Mouse (Mus musculus) telencephalon, adult 2 months (tissue): ENCODE measurements around the gene Olfr825.
"Not testable (repeated sequence)": the region's sequence is repeated elsewhere in the genome, so short reads cannot be mapped to it uniquely, and the experiment has no call there.

Experiments
- DNase-seq: peaks from one replicate; pipeline ENCODE4 v3.0.0-alpha.2; 2011; ENCODE audit warnings: low read depth, low spot score

Gene Olfr825

DNA sequence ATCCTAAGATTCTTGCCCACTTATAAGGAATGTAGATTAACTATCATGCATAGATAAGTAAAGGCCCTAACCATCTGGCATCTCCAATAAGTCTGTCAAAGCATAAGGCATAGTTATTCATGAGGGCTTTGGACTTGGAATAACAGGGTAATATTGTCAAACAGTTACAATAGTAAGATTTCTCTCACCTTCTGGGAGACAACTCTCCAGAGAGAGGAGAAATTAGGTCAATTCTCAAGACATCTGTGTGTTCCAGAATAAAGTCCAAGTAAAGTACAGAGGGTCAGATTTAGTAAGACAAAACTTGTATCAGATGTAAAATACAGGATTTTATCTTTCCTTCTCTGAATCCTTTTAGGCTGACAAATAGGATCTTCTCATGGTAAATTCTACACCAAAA lies at the start of gene Olfr825:
Olfr825 (minus strand) TSS at position 101 of the 400 bp plus-strand sequence.
- DNase-seq: no peak

GRCm38 (mm10) chr10:130214303-130214702 lies 47.7 kb upstream of the Olfr825 start, which contains the start of gene Olfr827:
Gene Olfr827 (minus strand): TSS chr10:130214403.
- DNase-seq: no peak

DNA sequence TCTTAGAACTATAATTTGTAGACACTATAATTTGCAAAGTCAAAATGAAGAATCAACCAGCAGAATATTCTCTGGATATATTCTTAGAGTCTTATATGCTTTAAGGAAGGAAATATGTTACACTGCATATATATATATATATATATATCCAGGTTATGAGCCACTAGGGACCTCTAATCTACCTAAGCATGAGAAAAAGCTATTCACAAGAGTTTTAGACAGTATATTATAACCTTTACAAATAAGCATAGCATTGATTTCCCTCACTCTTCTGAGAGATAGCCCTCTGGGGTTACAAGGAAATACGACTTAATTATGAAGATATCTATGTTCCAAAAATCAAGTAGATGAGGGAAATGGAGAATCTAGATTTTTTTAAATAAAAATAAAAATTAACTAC lies 17.5 kb upstream of the Olfr825 start, which contains the start of gene Olfr826:
Olfr826 (minus strand) TSS at position 101 of the 400 bp plus-strand sequence.
- no peak for DNase-seq

GRCm38 (mm10) chr10:130165196-130165595 lies 1.4 kb downstream of the Olfr825 start:
- no peak for DNase-seq

GRCm38 (mm10) chr10:130144121-130144520 lies 22.4 kb downstream of the Olfr825 start:
- no peak for DNase-seq

DNA sequence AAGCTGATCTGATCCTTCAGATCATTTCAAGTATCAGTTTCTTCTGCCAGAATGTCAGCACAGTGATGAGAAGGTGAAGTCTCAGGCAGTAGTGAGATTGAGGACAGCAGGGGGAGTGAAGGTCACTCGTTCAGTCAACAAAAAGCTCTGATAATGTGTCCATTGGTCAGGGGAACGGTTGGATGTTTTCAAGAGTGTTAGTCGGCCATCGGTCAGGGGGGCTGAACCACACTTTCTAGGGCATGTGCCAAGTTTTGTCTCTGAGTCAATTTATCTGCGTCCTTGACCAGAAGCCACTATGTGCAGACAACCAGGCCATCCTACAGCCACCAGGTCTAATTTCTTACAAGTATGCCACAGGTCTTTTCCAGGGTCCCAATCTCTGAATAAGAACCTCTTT lies 24.1 kb downstream of the Olfr825 start:
- not testable (repeated sequence) for DNase-seq

GRCm38 (mm10) chr10:130134811-130135210 lies 31.8 kb downstream of the Olfr825 start:
- no peak for DNase-seq

DNA sequence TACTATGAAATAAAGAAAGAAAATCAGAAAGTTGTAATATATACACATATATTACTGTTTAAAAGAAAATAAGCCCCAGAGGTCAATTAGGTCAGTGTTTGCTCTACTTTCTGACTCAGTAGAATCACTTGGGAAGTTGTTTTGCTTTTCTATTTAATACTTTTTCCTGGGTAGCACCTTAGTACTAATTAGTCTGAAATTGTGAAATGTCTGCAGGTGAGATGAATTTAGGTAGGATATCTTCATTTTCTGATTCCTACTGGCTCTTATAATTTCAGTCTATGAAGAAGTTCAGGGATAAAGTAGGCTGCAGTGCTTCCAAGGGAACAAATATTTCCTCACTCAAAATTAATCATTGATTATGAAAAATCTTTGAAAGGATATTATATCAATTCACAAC lies 36.7 kb downstream of the Olfr825 start, which contains the start of gene Olfr824:
Olfr824 (minus strand) TSS at position 101 of the 400 bp plus-strand sequence.
- not testable (repeated sequence) for DNase-seq

GRCm38 (mm10) chr10:130116045-130116444 lies 50.5 kb downstream of the Olfr825 start:
- DNase-seq: not testable (repeated sequence)

- DNase-seq: not testable (repeated sequence)
Measured at GRCm38 (mm10) chr10:130115283-130115682, 51.3 kb downstream of the Olfr825 start, which contains the start of gene Olfr823. Gene Olfr823 (minus strand): TSS chr10:130115383.
